Mouse (Mus musculus) MEL (cell line): ENCODE data around the gene Ncf2. TPM values are rescaled to one million over a fixed set of nuclear protein-coding genes. Genes with fewer than 3 reads are reported as not detected.

Experiments
- DNase-seq: peaks from one replicate; pipeline ENCODE4 v3.0.0; 2011; ENCODE audit warnings: low read depth, low spot score
- H3K27ac ChIP-seq: 2 replicates; pipeline ENCODE4 v1.5.1; 2012; ENCODE audit warnings: low read depth, mild to moderate bottlenecking, control low read depth, low read length, moderate library complexity; ENCODE audit not compliant: control insufficient read depth
- H3K27me3 ChIP-seq, 2 experiments: fragments of 150-350 bp in 1 of 2; sonication (generic) in 1 of 2; 2 replicates each; pipeline ENCODE4 v1.6.1; 2012; ENCODE audit warnings: low read length in 2 of 2, mild to moderate bottlenecking in 2 of 2, improper control_type of control experiment in 1 of 2, moderate library complexity in 1 of 2; ENCODE audit not compliant: insufficient read depth in 2 of 2, control insufficient read depth in 1 of 2
- H3K36me3 ChIP-seq, 2 experiments: 2 replicates each; pipeline ENCODE4 v1.6.1; 2012 to 2014; ENCODE audit warnings: low read length in 2 of 2, improper control_type of control experiment in 1 of 2, inconsistent platforms in 1 of 2, mild to moderate bottlenecking in 1 of 2; ENCODE audit not compliant: insufficient read depth in 2 of 2, control insufficient read depth in 1 of 2
- H3K4me1 ChIP-seq, 2 experiments: fragments of 150-350 bp in 1 of 2; sonication (generic) in 1 of 2; 2 replicates each; pipeline ENCODE4 v1.6.1; 2012; ENCODE audit warnings: low read length in 2 of 2, improper control_type of control experiment in 1 of 2, mild to moderate bottlenecking in 1 of 2; ENCODE audit not compliant: insufficient read depth in 2 of 2, control insufficient read depth in 1 of 2
- H3K4me3 ChIP-seq, 2 experiments: fragments of 150-350 bp in 1 of 2; sonication (generic) in 1 of 2; 2 replicates each; pipeline ENCODE4 v1.5.1; 2012; ENCODE audit warnings: low read depth in 2 of 2, low read length in 2 of 2, mild to moderate bottlenecking in 2 of 2, moderate library complexity in 2 of 2, control low read depth in 1 of 2, improper control_type of control experiment in 1 of 2; ENCODE audit not compliant: control insufficient read depth in 1 of 2, insufficient read depth in 1 of 2
- H3K79me2 ChIP-seq: 2 replicates; pipeline ENCODE4 v1.6.1; 2012; ENCODE audit warnings: mild to moderate bottlenecking, low read length, moderate library complexity; ENCODE audit not compliant: control insufficient read depth, poor library complexity, insufficient read depth
- H3K9ac ChIP-seq: 2 replicates; pipeline ENCODE4 v1.6.1; 2012; ENCODE audit warnings: low read depth, mild to moderate bottlenecking, control low read depth, low read length, moderate library complexity; ENCODE audit not compliant: control insufficient read depth, poor library complexity, severe bottlenecking
- H3K9me3 ChIP-seq: fragments of 150-350 bp; sonication (generic); replicated peaks from 2 replicates; pipeline ENCODE4 v1.6.1; 2012; ENCODE audit warnings: mild to moderate bottlenecking, low read length, improper control_type of control experiment, moderate library complexity; ENCODE audit not compliant: insufficient read depth
- CHD2 ChIP-seq: IDR thresholded peaks from 2 replicates; pipeline ENCODE4 v1.6.1; 2011; ENCODE audit warnings: low read length, improper control_type of control experiment
- GABPA ChIP-seq: IDR thresholded peaks from 2 replicates; pipeline ENCODE4 v1.6.1; 2012; ENCODE audit warnings: low read depth, mild to moderate bottlenecking, inconsistent platforms, low read length, improper control_type of control experiment, moderate library complexity
- HCFC1 ChIP-seq: IDR thresholded peaks from 2 replicates; pipeline ENCODE4 v1.6.1; 2012; ENCODE audit warnings: low read depth, mild to moderate bottlenecking, inconsistent platforms, low read length, improper control_type of control experiment, moderate library complexity
- JUND ChIP-seq: IDR thresholded peaks from 2 replicates; pipeline ENCODE4 v1.6.1; 2011; ENCODE audit warnings: low read depth, mild to moderate bottlenecking, improper control_type of control experiment, low read length
- MYB ChIP-seq: IDR thresholded peaks from 2 replicates; pipeline ENCODE4 v1.6.1; 2011; ENCODE audit warnings: mild to moderate bottlenecking, low read depth, low read length, improper control_type of control experiment
- POLR2AphosphoS2 ChIP-seq: IDR thresholded peaks from 2 replicates; pipeline ENCODE4 v1.6.1; 2011; ENCODE audit warnings: low read length, improper control_type of control experiment
- TCF12 ChIP-seq: IDR thresholded peaks from 2 replicates; pipeline ENCODE4 v1.6.1; 2014; ENCODE audit warnings: low read depth, mild to moderate bottlenecking, inconsistent platforms, low read length, improper control_type of control experiment, moderate library complexity
- UBTF ChIP-seq: IDR thresholded peaks from 2 replicates; pipeline ENCODE4 v1.6.1; 2012; ENCODE audit warnings: low read depth, mild to moderate bottlenecking, inconsistent platforms, low read length, improper control_type of control experiment, moderate library complexity, borderline replicate concordance; ENCODE audit not compliant: insufficient read depth
- USF1 ChIP-seq: IDR thresholded peaks from 2 replicates; pipeline ENCODE4 v1.6.1; 2014; ENCODE audit warnings: low read depth, mild to moderate bottlenecking, inconsistent platforms, low read length, improper control_type of control experiment, moderate library complexity
- USF2 ChIP-seq, 2 experiments: IDR thresholded peaks; 2 replicates each; pipeline ENCODE4 v1.6.1; 2011 to 2012; ENCODE audit warnings: improper control_type of control experiment in 2 of 2, low read length in 2 of 2, borderline replicate concordance in 1 of 2, inconsistent platforms in 1 of 2, low read depth in 1 of 2, mild to moderate bottlenecking in 1 of 2; ENCODE audit not compliant: insufficient read depth in 1 of 2
- polyA plus RNA-seq, 2 experiments: library from polyadenylated mRNA; stranded (reverse) in 1 of 2; unstranded in 1 of 2; fragments of >175 nt in 1 of 2; fragments of >200 nt in 1 of 2; gene quantifications; 2 replicates each; pipeline versions ENCODE4 v1.2.1 to v1.2.4; 2012; ENCODE audit warnings: low replicate concordance in 2 of 2, low read depth in 1 of 2; ENCODE audit not compliant: insufficient read length in 2 of 2, insufficient read depth in 1 of 2, missing spikeins in 1 of 2
- total RNA-seq: library from RNA; depleted of rRNA; stranded (reverse); fragments of 300-350 nt; gene quantifications from 2 replicates; pipeline ENCODE4 v1.2.3, GENCODE M21; 2012; rRNA removed

Gene Ncf2
- total and polyA plus RNA-seq, 3 experiments: 41.8 to 49.2 TPM; not detected in 1

DNA sequence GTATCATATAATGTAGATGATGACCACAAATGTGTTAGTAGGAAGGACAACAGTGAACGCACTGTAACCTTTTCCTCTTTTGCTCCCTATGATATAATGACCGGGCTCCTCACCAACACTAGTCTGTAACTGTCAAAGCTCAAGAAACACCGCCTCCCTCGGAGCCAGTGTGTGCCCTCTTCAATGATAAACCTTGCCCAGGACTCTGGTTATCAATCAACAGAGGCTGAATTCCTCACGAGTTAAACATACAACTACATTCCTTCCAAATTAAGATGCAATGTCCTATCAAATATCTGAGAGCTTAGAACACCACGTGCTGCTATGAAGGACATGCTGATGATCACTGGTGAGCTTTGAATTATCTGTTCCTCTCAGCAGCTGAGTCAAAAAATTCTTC is 69.9 kb downstream of the Ncf2 start:
- peaks cover 12 to 60% of the 10 kb centered on the region in 2 experiments for H3K36me3 ChIP-seq

DNA sequence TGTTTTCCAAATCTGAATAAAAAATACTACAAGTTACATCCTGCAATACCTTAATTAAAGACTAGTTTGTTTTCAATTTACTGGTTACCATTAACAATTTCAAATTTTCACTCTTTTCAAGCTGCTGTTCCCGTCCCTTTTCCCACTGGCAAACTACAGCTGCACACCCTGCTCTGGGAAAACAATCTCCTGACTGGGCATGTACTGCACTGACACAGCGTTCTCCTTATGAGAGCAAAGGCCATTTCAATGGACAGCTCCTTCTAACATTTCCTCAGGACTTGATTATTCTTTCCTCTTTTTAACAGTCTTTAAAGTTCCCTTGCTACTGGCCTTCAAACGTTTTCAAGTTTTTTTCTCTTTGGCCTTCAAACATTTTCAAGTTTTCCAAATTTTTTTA is 71.0 kb downstream of the Ncf2 start:
- no peak for DNase-seq
- H3K4me1 ChIP-seq: peaks cover 4 to 6% of the 10 kb centered on the region in 2 experiments; a peak in 3 of 4 replicates
- H3K9me3 ChIP-seq: no peaks in the 10 kb centered on the region
- H3K27me3 ChIP-seq: no peaks in the 10 kb centered on the region
- H3K4me3 ChIP-seq: no peak overlapping the region
- peaks cover 14 to 53% of the 10 kb centered on the region in 2 experiments for H3K36me3 ChIP-seq
- no peak overlapping the region for H3K9ac ChIP-seq
- TF ChIP-seq MYB (no peak), UBTF (no peak), POLR2AphosphoS2 (no peak), USF2 (IDR thresholded peaks at IDR 0.05; ENCODE audit: borderline replicate concordance in 1 of 2, insufficient read depth in 1 of 2, low read depth in 1 of 2, low read length in 2 of 2) (no peak), TCF12 (no peak)
- H3K79me2 ChIP-seq: peaks cover 35% of the 10 kb centered on the region
- no peak overlapping the region for H3K27ac ChIP-seq

More for the DNA sequence above, 69.9 kb downstream of the Ncf2 start:
- Histone ChIP-seq H3K27ac (no peak overlapping the region), H3K27me3 (no peaks in the 10 kb centered on the region), H3K9ac (no peak overlapping the region), H3K4me3 (no peak overlapping the region), H3K9me3 (no peaks in the 10 kb centered on the region), H3K79me2 (peaks cover 25% of the 10 kb centered on the region), H3K4me1 (peaks cover 4 to 6% of the 10 kb centered on the region in 2 experiments; a peak in 3 of 4 replicates)
- DNase-seq: no peak
- TF ChIP-seq USF1: no peak
- TF ChIP-seq CHD2: no peak
- no peak for TF ChIP-seq JUND
- TF ChIP-seq HCFC1: no peak
- TF ChIP-seq GABPA: no peak

Other genes with a start within 250 kb of the Ncf2 start
- gene Apobec4, start 49.6 kb upstream of the Ncf2 start, total RNA-seq: not detected in 2 replicates
- not detected for gene Apobec4, start 49.6 kb upstream of the Ncf2 start, polyA plus RNA-seq
- gene Rgl1, start 33.8 kb upstream of the Ncf2 start, total RNA-seq: 0.12 and 0.36 TPM in 2 replicates
- under 1 TPM in 1 of 2 experiments, not detected in 1; 0.39 TPM for gene Rgl1, start 33.8 kb upstream of the Ncf2 start, polyA plus RNA-seq
- gene Arpc5, start 33.7 kb upstream of the Ncf2 start, total RNA-seq: 117 and 119 TPM in 2 replicates
- gene Arpc5, start 33.7 kb upstream of the Ncf2 start, polyA plus RNA-seq: 100 to 1,000 TPM in 1 of 2 experiments, not detected in 1; 145 TPM
- gene Smg7, start 102.5 kb downstream of the Ncf2 start, total RNA-seq: 32.1 and 32.8 TPM in 2 replicates
- 10 to 100 TPM; 52.4 to 53.9 TPM for gene Smg7, start 102.5 kb downstream of the Ncf2 start, polyA plus RNA-seq
- 2.8 and 3.0 TPM in 2 replicates for gene Nmnat2, start 154.8 kb downstream of the Ncf2 start, total RNA-seq
- 1 to 10 TPM in 1 of 2 experiments, not detected in 1; 1.3 TPM for gene Nmnat2, start 154.8 kb downstream of the Ncf2 start, polyA plus RNA-seq